In the genomic region with DNA sequence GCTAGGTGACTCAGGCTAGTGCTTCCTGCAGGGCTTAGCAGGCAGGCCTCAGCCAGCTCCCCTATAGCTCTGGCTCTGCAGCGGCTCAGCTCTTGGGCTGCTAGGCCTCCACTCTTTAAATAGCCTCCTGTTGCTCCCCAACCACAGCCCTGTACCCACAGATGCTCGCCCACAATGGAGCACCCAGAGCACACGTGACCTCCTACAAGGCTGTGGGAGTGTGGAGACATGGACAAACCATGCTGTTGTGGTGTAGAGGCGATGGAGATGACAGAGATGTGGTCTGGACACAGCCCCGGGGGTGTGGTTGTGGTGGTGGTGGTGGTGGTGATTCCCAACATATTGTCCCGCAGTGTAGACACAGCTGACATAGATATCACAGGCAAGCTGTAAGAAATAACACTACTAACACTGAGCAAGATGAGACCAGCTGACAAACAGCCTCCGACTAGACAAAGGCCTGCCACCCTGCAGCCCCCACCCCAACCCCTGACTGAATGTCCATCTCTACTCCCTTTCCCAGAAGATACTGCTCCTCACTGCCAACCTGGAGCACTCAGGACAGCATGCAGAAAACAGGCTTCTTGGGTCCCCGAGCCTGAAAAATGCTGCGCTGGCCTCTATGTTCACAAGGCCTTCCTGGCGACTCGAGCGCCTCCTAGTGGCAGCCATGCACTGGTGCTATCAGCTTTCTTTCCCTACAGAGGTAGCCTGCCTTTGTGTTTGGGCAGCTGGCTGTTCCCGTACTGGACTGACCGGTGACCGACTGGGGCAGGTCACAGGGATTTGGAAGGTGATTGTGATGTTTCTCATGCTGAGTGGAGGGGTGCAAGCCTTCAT, we compare ENCODE assay signal across 8 mouse cellular contexts. TPM values are rescaled to one million over a fixed set of nuclear protein-coding genes. Genes with fewer than 3 reads are reported as not detected.
DNase-seq lines count a peak whose midpoint lies in the region; ATAC-seq and TF ChIP-seq lines count a peak whose summit lies in the region.
"Had no signal": no experiment of that assay in that cellular context is flagged by ENCODE, and none has a peak within 500 bp of the region (broad histone marks: within the 10 kb centered on the region; RNA-seq: fewer than 3 reads in every experiment).

No protein-coding gene starts in this region.

- peak; percentile 32; the same call in 1 of the 2 replicates for ATAC-seq in hindbrain, embryonic 13.5 days (ENCODE audit: low FRiP score)
- peak; percentile 63; the same call in 1 of the 2 replicates for ATAC-seq in midbrain, embryonic 14.5 days (ENCODE audit: low FRiP score, low TSS enrichment)

- intact Hi-C loops in left cerebral cortex, postnatal 14 days (cut with DNase I), result no loop called here

- H3K36me3 ChIP-seq in hindbrain, embryonic 13.5 days, result no peaks in the 10 kb centered on the region
- no peaks in the 10 kb centered on the region for H3K36me3 ChIP-seq in midbrain, embryonic 14.5 days (ENCODE audit: control insufficient read depth, insufficient read depth, low read length)
- H3K36me3 ChIP-seq in spleen, adult 2 months (ENCODE audit: control insufficient read depth, insufficient read depth, low read length), result no peaks in the 10 kb centered on the region
- H3K36me3 ChIP-seq: liver, embryonic 15.5 days had no signal

- peak; percentile 61 for DNase-seq in MN1 (ENCODE audit: low spot score)
- peak; percentile 81 for DNase-seq in brain, adult 2 months (ENCODE audit: low read depth, low spot score)
- DNase-seq in left cerebral cortex, postnatal 14 days (ENCODE audit: low spot score in 2 of 2), result peak; percentile 55 to 60
- peak; percentile 88 for DNase-seq in midbrain, embryonic 14.5 days
- peak; percentile 29 to 69 for DNase-seq in spleen, adult 2 months (ENCODE audit: low read depth in 1 of 2, low spot score in 2 of 2)

- no peak overlapping the region for H3K4me3 ChIP-seq in embryonic fibroblast, embryonic 13.5 days (ENCODE audit: insufficient read depth, low read length)
- H3K4me3 ChIP-seq in hindbrain, embryonic 13.5 days, result no peak overlapping the region
- no peak overlapping the region for H3K4me3 ChIP-seq in midbrain, embryonic 14.5 days (replicated peaks; ENCODE audit: low read depth, low read length)
- no peak overlapping the region for H3K4me3 ChIP-seq in spleen, adult 2 months (ENCODE audit: extremely low read depth, insufficient read depth, insufficient read length)
- H3K4me3 ChIP-seq: liver, embryonic 15.5 days had no signal

- H3K4me1 ChIP-seq in embryonic fibroblast, embryonic 13.5 days (ENCODE audit: control insufficient read depth, insufficient read depth, low read length), result no peaks in the 10 kb centered on the region
- peaks cover 11% of the 10 kb centered on the region for H3K4me1 ChIP-seq in hindbrain, embryonic 13.5 days (replicated peaks)
- H3K4me1 ChIP-seq in midbrain, embryonic 14.5 days (ENCODE audit: control insufficient read depth, insufficient read depth, low read length), result 0 out of 2 replicates have a peak, but pooled peaks cover 8% of the 10 kb centered on the region
- no peaks in the 10 kb centered on the region for H3K4me1 ChIP-seq in spleen, adult 2 months (ENCODE audit: control insufficient read depth, insufficient read depth, insufficient read length)
- H3K4me1 ChIP-seq: liver, embryonic 15.5 days had no signal

- no peaks in the 10 kb centered on the region for H3K9me3 ChIP-seq in hindbrain, embryonic 13.5 days
- H3K9me3 ChIP-seq in midbrain, embryonic 14.5 days (ENCODE audit: control insufficient read depth, low read length), result no peaks in the 10 kb centered on the region
- H3K9me3 ChIP-seq: liver, embryonic 15.5 days had no signal

- WGBS in hindbrain, embryonic 13.5 days, result 40% methylated on average over 15 of the region's 15 CpGs
- 41% methylated on average over 15 of the region's 15 CpGs for WGBS in midbrain, embryonic 14.5 days
- 36% methylated on average over 15 of the region's 15 CpGs for WGBS in spleen, adult 2 months

- peaks cover 4% of the 10 kb centered on the region; the same call in 1 of the 2 replicates for H3K27me3 ChIP-seq in hindbrain, embryonic 13.5 days
- H3K27me3 ChIP-seq in midbrain, embryonic 14.5 days (ENCODE audit: control insufficient read depth, insufficient read depth, low read length), result no peaks in the 10 kb centered on the region
- no peaks in the 10 kb centered on the region for H3K27me3 ChIP-seq in spleen, adult 2 months (ENCODE audit: control insufficient read depth, insufficient read depth, low read length)

- peak; percentile 79 for TF ChIP-seq CTCF in embryonic fibroblast, embryonic 13.5 days (IDR thresholded peaks at IDR 0.05; ENCODE audit: borderline replicate concordance, insufficient read depth, low read length)
- peak; percentile 94; the same call in 1 of the 2 replicates for TF ChIP-seq CTCF in spleen, adult 2 months (IDR thresholded peaks at IDR 0.05; ENCODE audit: extremely low read depth, insufficient read depth, insufficient read length, insufficient replicate concordance)

- no peak for TF ChIP-seq POLR2A in embryonic fibroblast, embryonic 13.5 days (IDR thresholded peaks at IDR 0.05; ENCODE audit: low read depth, low read length)
- no peak for TF ChIP-seq POLR2A in spleen, adult 2 months (IDR thresholded peaks at IDR 0.05; ENCODE audit: low read depth, low read length)

- no peak overlapping the region for H3K9ac ChIP-seq in hindbrain, embryonic 13.5 days
- H3K9ac ChIP-seq in midbrain, embryonic 14.5 days (replicated peaks; ENCODE audit: low read length), result no peak overlapping the region
- H3K9ac ChIP-seq: liver, embryonic 15.5 days had no signal

- H3K27ac ChIP-seq in embryonic fibroblast, embryonic 13.5 days (ENCODE audit: insufficient read depth, low read length), result no peak overlapping the region
- H3K27ac ChIP-seq in hindbrain, embryonic 13.5 days, result no peak overlapping the region
- no peak overlapping the region for H3K27ac ChIP-seq in midbrain, embryonic 14.5 days (replicated peaks; ENCODE audit: low read depth, low read length)
- no peak overlapping the region for H3K27ac ChIP-seq in spleen, adult 2 months (ENCODE audit: insufficient read depth, low read length)
- H3K27ac ChIP-seq: liver, embryonic 15.5 days had no signal

- H3K4me2 ChIP-seq in hindbrain, embryonic 13.5 days, result no peak overlapping the region
- no peak overlapping the region for H3K4me2 ChIP-seq in midbrain, embryonic 14.5 days (ENCODE audit: low read length)
- H3K4me2 ChIP-seq: liver, embryonic 15.5 days had no signal

RNA-seq across cellular contexts. Expression of a gene that starts 30.0 kb away (rescaled TPM):
- 2.7 and 6.3 TPM in 2 replicates for polyA plus RNA-seq in embryonic fibroblast, embryonic 13.5 days (2011; ENCODE audit: insufficient read length, low read depth, missing spikeins)
- 1.8 and 1.9 TPM in 2 replicates for polyA plus RNA-seq in hindbrain, embryonic 13.5 days (2015; fragmentation: Nextera tagmentation; extraction: Ambion mirVana)
- total RNA-seq in left cerebral cortex, postnatal 14 days (2021), result 10 to 100 TPM; 26.7 to 29.3 TPM
- 2.4 and 2.6 TPM in 2 replicates for polyA plus RNA-seq in midbrain, embryonic 14.5 days (2014; fragmentation: Nextera tagmentation; extraction: Ambion mirVana)
- 11.0 and 12.0 TPM in 2 replicates for polyA plus RNA-seq in spleen, adult 2 months (2012; rRNA removed)
